Mouse (Mus musculus) activated CD4-positive, CD25-positive, alpha-beta regulatory T cell (primary cell): Measurements from ENCODE around the gene Cox17. TPM values are rescaled to one million over a fixed set of nuclear protein-coding genes. Genes with fewer than 3 reads are reported as not detected.

Source experiments
- polyA plus RNA-seq, 2 experiments: library from polyadenylated mRNA; unstranded; fragments of 100-300 nt; shearing (Covaris generic); gene quantifications; one replicate each; pipeline ENCODE4 v1.2.1; 2017

The Cox17 gene
- 100 to 1,000 TPM; 192 to 256 TPM for polyA plus RNA-seq

GRCm38 (mm10) chr16:38346529-38347325, at the start of gene Cox17, which contains the start of gene Gm21987:
Cox17 (plus strand) TSS chr16:38346991.
Gm21987 (plus strand) TSS chr16:38347040.

GRCm38 (mm10) chr16:38341396-38342324, 5.1 kb upstream of the Cox17 start, which contains the start of gene Maats1:
Maats1 (minus strand) TSS chr16:38342143.

GRCm38 (mm10) chr16:38361933-38362332, 15.1 kb downstream of the Cox17 start, which contains the start of gene Popdc2:
Popdc2 (plus strand) TSS chr16:38362209.

Other genes starting within 250 kb of the Cox17 start
- gene Nr1i2, start 52.2 kb upstream of the Cox17 start, polyA plus RNA-seq, result not detected
- gene Maats1, start 4.8 kb upstream of the Cox17 start, polyA plus RNA-seq, result under 1 TPM; 0.11 to 0.59 TPM
- gene Gm21987, start within 50 bp of the Cox17 start, polyA plus RNA-seq, result under 1 TPM in 1 of 2 experiments, not detected in 1; 0.60 TPM
- gene Popdc2, start 15.2 kb downstream of the Cox17 start, polyA plus RNA-seq, result 10 to 100 TPM in 1 of 2 experiments, under 1 TPM in 1; 0.16 to 13.2 TPM
- gene Pla1a, start 86.2 kb downstream of the Cox17 start, polyA plus RNA-seq, result under 1 TPM; 0.13 to 0.20 TPM
- 100 to 1,000 TPM in 1 of 2 experiments, 10 to 100 TPM in 1; 70.6 to 120 TPM for gene Adprh, start 105.7 kb downstream of the Cox17 start, polyA plus RNA-seq
- 1 to 10 TPM in 1 of 2 experiments, under 1 TPM in 1; 0.32 to 7.8 TPM for gene Cd80, start 108.6 kb downstream of the Cox17 start, polyA plus RNA-seq
- gene Timmdc1, start 175.7 kb downstream of the Cox17 start, polyA plus RNA-seq, result 1 to 10 TPM; 5.8 to 8.2 TPM
- gene Poglut1, start 203.3 kb downstream of the Cox17 start, polyA plus RNA-seq, result 10 to 100 TPM; 38.4 to 39.0 TPM
- 10 to 100 TPM; 32.7 to 45.8 TPM for gene Tmem39a, start 211.7 kb downstream of the Cox17 start, polyA plus RNA-seq